Mouse (Mus musculus) ES-Bruce4 (cell line): ENCODE measurements around the gene 2700097O09Rik.

Source experiments
- EP300 ChIP-seq: IDR thresholded peaks from 2 replicates; pipeline ENCODE4 v1.6.1; 2011; ENCODE audit warnings: low read depth, low read length; ENCODE audit not compliant: insufficient read depth
- POLR2A ChIP-seq: IDR thresholded peaks from one replicate; pipeline ENCODE4 v1.8.1; 2011; ENCODE audit warnings: low read length; ENCODE audit not compliant: insufficient read depth

DNA sequence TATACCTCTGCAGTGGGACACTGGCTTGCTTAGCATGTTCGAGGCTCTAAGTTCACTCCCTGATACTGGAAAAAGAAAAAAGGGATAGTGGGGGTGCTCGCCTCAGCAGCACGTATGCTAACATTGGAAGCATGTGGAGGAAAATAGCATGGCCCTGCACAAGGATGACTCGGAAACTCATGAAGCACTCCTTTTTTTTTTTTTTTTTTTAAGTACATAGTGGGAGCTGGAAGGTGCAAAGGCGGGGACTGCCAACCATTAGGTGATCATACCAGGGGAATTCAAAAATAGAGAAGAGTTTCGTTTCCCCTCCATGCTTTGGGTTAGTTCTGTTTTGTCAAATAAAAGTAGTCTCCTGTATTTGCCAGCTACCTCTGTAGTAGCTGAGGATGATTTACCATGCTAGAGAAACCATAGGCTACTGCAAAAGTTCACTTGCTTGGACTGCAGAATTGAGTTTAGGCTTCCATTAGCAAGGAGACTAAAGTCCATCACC is 82.9 kb downstream of the 2700097O09Rik start:
- TF ChIP-seq POLR2A (no peak), EP300 (no peak)
